Mouse (Mus musculus): ENCODE results near the gene Olfr1257.
"Not testable (repeated sequence)": the region's sequence is repeated elsewhere in the genome, so short reads cannot be mapped to it uniquely, and the experiment has no call there.

Olfr1257 gene

DNA sequence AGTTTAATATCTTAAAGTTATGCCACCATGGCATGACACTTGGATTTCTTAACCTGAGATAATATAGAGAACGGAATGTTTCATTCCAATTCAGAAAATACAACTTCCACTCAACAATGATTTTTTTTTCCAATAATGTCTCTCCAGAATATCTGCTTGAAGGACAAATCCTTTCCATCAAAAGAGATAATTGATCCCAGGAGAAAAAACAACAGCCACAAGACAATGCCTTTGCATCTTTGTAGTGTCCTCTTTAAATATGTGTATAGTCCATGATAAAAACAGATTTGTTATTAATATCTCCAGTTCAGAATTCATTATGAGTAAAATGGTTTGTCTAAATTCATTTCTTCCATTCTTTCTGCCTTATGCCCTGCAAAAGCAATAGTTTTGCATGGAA, at the start of gene Olfr1257:
TSS of gene Olfr1257 (plus strand) at position 301 of the 400 bp plus-strand sequence.
- DNase-seq (ENCODE audit: low spot score) = no peak

DNA sequence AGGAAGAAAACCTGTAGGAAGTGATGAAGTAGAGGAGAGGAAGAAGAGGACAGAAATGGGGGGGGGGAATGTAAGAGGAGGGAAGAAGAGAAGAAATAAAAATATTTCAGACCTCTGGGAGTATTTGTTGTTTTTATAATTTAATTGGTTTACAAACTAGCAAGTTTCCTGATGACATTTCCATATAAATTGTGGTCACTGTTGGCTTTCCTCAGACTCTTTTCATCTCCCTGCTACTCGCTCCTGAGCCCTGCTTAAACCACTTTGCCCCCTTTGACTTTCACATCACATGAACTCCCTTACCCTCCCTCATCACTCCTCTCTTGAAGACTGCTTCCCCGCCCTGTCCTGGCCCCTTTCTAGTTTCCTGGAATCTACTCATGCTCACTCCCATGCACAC, 36.8 kb upstream of the Olfr1257 start, which contains the start of gene Olfr1256:
TSS of gene Olfr1256 (minus strand) at position 101 of the 400 bp plus-strand sequence.
- DNase-seq (ENCODE audit: low spot score) = no peak

DNA sequence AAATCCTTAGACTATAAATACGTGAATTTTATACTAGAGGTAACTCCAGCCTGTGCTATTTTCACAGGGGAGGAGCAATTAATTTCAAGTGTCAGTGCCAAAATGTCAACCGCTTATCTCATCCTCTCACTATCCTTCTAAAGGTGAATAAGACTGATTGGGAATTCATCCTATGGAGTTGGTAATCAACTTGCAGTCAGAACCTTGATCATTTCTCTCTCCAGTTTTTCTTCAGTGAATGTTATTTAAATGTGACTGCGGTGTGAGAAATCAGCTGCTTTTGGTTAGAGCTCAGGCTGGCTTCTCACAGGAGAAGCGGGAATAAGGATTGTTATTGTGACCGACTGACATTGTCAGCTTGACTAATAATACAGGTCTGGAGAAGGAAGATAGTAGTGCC, 30.1 kb upstream of the Olfr1257 start, which contains the start of gene Olfr48:
TSS of gene Olfr48 (minus strand) at position 101 of the 400 bp plus-strand sequence.
- no peak for DNase-seq (ENCODE audit: low spot score)

DNA sequence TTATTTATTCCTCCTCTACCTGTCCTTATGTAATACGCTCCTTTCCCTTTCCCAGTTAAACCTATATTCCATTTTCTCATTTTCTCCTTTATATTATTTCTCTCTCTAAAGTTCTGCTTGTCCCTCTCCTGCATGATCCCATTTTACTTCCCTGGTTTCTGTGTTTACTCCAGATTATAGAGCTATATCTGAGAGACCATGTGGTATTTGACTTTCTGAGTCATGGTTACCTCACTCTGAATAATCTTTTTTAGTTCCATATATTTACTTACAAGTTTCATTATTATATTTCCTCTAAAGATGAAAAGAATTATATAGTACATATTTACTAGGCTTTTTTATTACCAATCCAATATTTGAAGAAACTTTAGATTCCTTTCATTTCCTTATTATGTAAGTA, 29.0 kb upstream of the Olfr1257 start:
- DNase-seq (ENCODE audit: low spot score) = no peak

DNA sequence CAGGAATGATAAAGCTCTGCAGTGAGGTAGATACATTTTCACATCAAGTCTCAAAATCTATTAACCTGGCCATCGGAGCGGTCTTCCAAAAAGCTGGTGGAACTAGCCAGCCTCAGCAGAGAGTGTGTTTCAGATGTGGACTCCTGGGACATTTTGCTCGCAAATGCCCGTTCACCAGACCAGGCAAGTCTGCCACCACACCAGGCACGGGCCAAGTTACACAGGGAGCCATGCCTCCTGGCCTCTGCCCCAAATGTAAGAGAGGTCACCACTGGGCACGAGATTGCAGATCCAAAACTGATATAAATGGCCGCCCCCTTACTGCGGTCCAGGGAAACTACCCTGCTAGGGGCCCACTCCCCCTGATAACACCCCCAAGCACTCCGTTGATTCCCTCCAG, 34.4 kb downstream of the Olfr1257 start:
- DNase-seq (ENCODE audit: low spot score) = not testable (repeated sequence)

DNA sequence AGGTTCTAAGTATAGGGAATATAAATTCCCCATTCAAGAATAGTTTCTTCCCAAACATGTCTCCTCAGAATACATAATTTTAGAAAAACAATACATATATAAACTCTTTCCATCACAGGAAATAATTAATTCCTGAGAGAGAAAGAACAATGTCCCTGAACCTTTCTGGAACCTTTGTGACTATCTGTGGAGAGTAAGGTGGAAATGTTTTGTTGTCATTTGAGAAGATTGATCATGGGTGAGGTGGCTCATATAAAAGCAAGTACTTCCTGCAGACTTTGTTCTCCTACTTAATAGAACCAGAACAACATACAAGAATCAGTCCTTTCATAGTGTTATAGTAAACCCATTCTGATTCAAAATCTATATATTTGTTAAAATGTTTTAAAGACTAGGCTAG, 48.8 kb downstream of the Olfr1257 start, which contains the start of gene Olfr1258:
TSS of gene Olfr1258 (plus strand) at position 301 of the 400 bp plus-strand sequence.
- DNase-seq (ENCODE audit: low spot score) = no peak
